Mouse (Mus musculus) kidney, postnatal 4 days (tissue): ENCODE measurements at regions not wholly inside any gene's neighbourhood (a gene's known extent, or its start where the extent isn't known, plus 50 kb on each side); places are given as distances from the start of the nearest gene placed in this dataset.

Experiments used
- DNase-seq, 2 experiments: peaks; one replicate each; pipeline ENCODE4 v3.0.0; 2021; ENCODE audit warnings: mixed read lengths in 2 of 2

- DNase-seq, result no peak
Observed at GRCm38 (mm10) chr13:38751876-38752275, 93.0 kb upstream of the Eef1e1 start.

- DNase-seq, result no peak
Observed at GRCm38 (mm10) chr13:38740066-38740465, 81.2 kb upstream of the Eef1e1 start.

GRCm38 (mm10) chr13:38736361-38737035, 77.6 kb upstream of the Eef1e1 start:
- no peak for DNase-seq

- no peak for DNase-seq
Observed at GRCm38 (mm10) chr13:38735294-38735693, 76.4 kb upstream of the Eef1e1 start.

- DNase-seq, result no peak
Observed at GRCm38 (mm10) chr13:38733246-38733645, 74.4 kb upstream of the Eef1e1 start.

- DNase-seq, result no peak
Observed at GRCm38 (mm10) chr13:38725452-38725851, 66.6 kb upstream of the Eef1e1 start.

- DNase-seq, result no peak
Observed at GRCm38 (mm10) chr13:38721166-38721565, 62.3 kb upstream of the Eef1e1 start.

GRCm38 (mm10) chr13:38714838-38715237, 56.0 kb upstream of the Eef1e1 start:
- DNase-seq, result no peak
